13 mouse cellular contexts compared by ENCODE assay signal in the genomic region with DNA sequence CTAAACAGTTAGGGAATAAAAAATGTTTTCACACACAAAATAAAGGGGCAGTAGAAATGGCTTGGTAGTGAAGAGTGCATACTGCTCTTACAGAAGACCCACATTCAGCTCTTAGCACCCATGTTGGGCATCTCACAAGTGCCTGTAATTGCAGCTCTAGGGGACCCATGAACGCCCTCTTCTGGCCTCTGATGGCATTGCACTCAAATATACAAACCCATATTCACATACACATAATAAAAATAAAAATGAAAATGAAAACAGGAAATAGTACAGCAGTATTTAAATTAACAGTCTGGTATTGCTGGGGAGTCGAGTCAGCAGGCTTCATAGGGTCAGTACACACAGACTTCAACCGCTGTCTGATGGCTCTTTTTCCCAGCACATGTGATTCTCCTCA. TPM values are rescaled to one million over a fixed set of nuclear protein-coding genes. Genes with fewer than 3 reads are reported as not detected.
DNase-seq lines count a peak whose midpoint lies in the region; ATAC-seq and TF ChIP-seq lines count a peak whose summit lies in the region.
"Had no signal": no experiment of that assay in that cellular context is flagged by ENCODE, and none has a peak within 500 bp of the region (broad histone marks: within the 10 kb centered on the region; RNA-seq: fewer than 3 reads in every experiment).

No protein-coding gene starts in this region.

- POLR2A ChIA-PET in Patski (lab: Charles Lee): no interaction called here

- no peak overlapping the region for H3K4me3 ChIP-seq in intestine, postnatal 0 days (ENCODE audit: low read depth, low read length)
- H3K4me3 ChIP-seq in intestine, embryonic 16.5 days (ENCODE audit: low read length): no peak overlapping the region
- no peak overlapping the region for H3K4me3 ChIP-seq in lung, postnatal 0 days (ENCODE audit: low read depth, low read length)
- no peak overlapping the region for H3K4me3 ChIP-seq in limb, embryonic 10.5 days
- H3K4me3 ChIP-seq: heart, embryonic 13.5 days; neural tube, embryonic 15.5 days had no signal

- H3K27ac ChIP-seq in intestine, postnatal 0 days (ENCODE audit: low read depth, low read length): no peak overlapping the region
- no peak overlapping the region for H3K27ac ChIP-seq in intestine, embryonic 16.5 days (ENCODE audit: low read length)
- no peak overlapping the region for H3K27ac ChIP-seq in lung, postnatal 0 days (ENCODE audit: low read length)
- no peak overlapping the region for H3K27ac ChIP-seq in limb, embryonic 10.5 days
- H3K27ac ChIP-seq: heart, embryonic 13.5 days; neural tube, embryonic 15.5 days had no signal

- H3K36me3 ChIP-seq in intestine, postnatal 0 days (ENCODE audit: control insufficient read depth, insufficient read depth): 0 out of 2 replicates have a peak, but pooled peaks cover 4% of the 10 kb centered on the region
- H3K36me3 ChIP-seq in intestine, embryonic 16.5 days (ENCODE audit: control insufficient read depth, insufficient read depth, low read length): no peaks in the 10 kb centered on the region
- H3K36me3 ChIP-seq in lung, postnatal 0 days (ENCODE audit: insufficient read depth, low read length): no peaks in the 10 kb centered on the region
- H3K36me3 ChIP-seq in limb, embryonic 10.5 days: no peaks in the 10 kb centered on the region
- H3K36me3 ChIP-seq: G1E had no signal

- no peak overlapping the region for H3K4me2 ChIP-seq in intestine, postnatal 0 days (replicated peaks; ENCODE audit: low read depth)
- no peak overlapping the region for H3K4me2 ChIP-seq in intestine, embryonic 16.5 days (ENCODE audit: low read depth, low read length)
- H3K4me2 ChIP-seq in lung, postnatal 0 days (replicated peaks; ENCODE audit: low read depth, low read length): no peak overlapping the region
- H3K4me2 ChIP-seq: heart, embryonic 13.5 days; neural tube, embryonic 15.5 days had no signal

- no peak for TF ChIP-seq EP300 in lung, postnatal 0 days (IDR thresholded peaks at IDR 0.05)

- no peak for ATAC-seq in intestine, postnatal 0 days
- no peak for ATAC-seq in intestine, embryonic 16.5 days
- no peak for ATAC-seq in lung, postnatal 0 days
- ATAC-seq in Patski: no peak
- ATAC-seq: forebrain, embryonic 14.5 days had no signal

- peak; percentile 44 for TF ChIP-seq CTCF in intestine, postnatal 0 days (IDR thresholded peaks at IDR 0.05; ENCODE audit: low read depth)
- peak; percentile 39 for TF ChIP-seq CTCF in lung, postnatal 0 days (IDR thresholded peaks at IDR 0.05)
- TF ChIP-seq CTCF in Patski (IDR thresholded peaks at IDR 0.05): peak; percentile 60

- H3K27me3 ChIP-seq in intestine, postnatal 0 days (replicated peaks; ENCODE audit: control insufficient read depth, insufficient read depth, low read length): no peaks in the 10 kb centered on the region
- H3K27me3 ChIP-seq in intestine, embryonic 16.5 days (replicated peaks; ENCODE audit: control insufficient read depth, insufficient read depth, low read length): no peaks in the 10 kb centered on the region
- H3K27me3 ChIP-seq in lung, postnatal 0 days (replicated peaks; ENCODE audit: insufficient read depth, low read length): no peaks in the 10 kb centered on the region
- H3K27me3 ChIP-seq in Patski: no peaks in the 10 kb centered on the region
- H3K27me3 ChIP-seq in limb, embryonic 10.5 days (ENCODE audit: low read depth, poor library complexity, severe bottlenecking): no peaks in the 10 kb centered on the region
- H3K27me3 ChIP-seq: heart, embryonic 13.5 days; neural tube, embryonic 15.5 days had no signal

- no peaks in the 10 kb centered on the region for H3K9me3 ChIP-seq in intestine, postnatal 0 days (ENCODE audit: control insufficient read depth)
- H3K9me3 ChIP-seq in intestine, embryonic 16.5 days (ENCODE audit: control insufficient read depth, low read length): no peaks in the 10 kb centered on the region
- H3K9me3 ChIP-seq in lung, postnatal 0 days (ENCODE audit: low read length): no peaks in the 10 kb centered on the region
- H3K9me3 ChIP-seq in limb, embryonic 10.5 days (replicated peaks): no peaks in the 10 kb centered on the region
- H3K9me3 ChIP-seq: G1E; heart, embryonic 13.5 days; neural tube, embryonic 15.5 days had no signal

- in situ Hi-C loops in Patski (cut with MboI; ENCODE audit: low pct_unique_long_range_greater_than_20kb): no loop called here

- no peak for DNase-seq in lung, postnatal 0 days (ENCODE audit: low spot score)
- no peak for DNase-seq in lung, postnatal 36 days
- DNase-seq in Patski (ENCODE audit: low read depth, low spot score): no peak
- no peak for DNase-seq in ovary, adult 18-20 months (ENCODE audit: low spot score)
- DNase-seq in limb, embryonic 10.5 days (ENCODE audit: low spot score): no peak
- DNase-seq: cerebellum, adult 2 months; kidney, adult 8-10 months had no signal

- 58% methylated on average over 3 of the region's 3 CpGs for WGBS in intestine, postnatal 0 days
- 58% methylated on average over 3 of the region's 3 CpGs for WGBS in intestine, embryonic 16.5 days
- WGBS in lung, postnatal 0 days: 54% methylated on average over 3 of the region's 3 CpGs
- 68% methylated on average over 3 of the region's 3 CpGs for WGBS in limb, embryonic 10.5 days

- H3K4me1 ChIP-seq in intestine, postnatal 0 days (replicated peaks; ENCODE audit: control insufficient read depth, insufficient read depth, low read length): no peaks in the 10 kb centered on the region
- no peaks in the 10 kb centered on the region for H3K4me1 ChIP-seq in intestine, embryonic 16.5 days (ENCODE audit: control insufficient read depth, insufficient read depth, low read length)
- no peaks in the 10 kb centered on the region for H3K4me1 ChIP-seq in lung, postnatal 0 days (ENCODE audit: insufficient read depth, low read depth, low read length)
- no peaks in the 10 kb centered on the region for H3K4me1 ChIP-seq in limb, embryonic 10.5 days
- H3K4me1 ChIP-seq: neural tube, embryonic 15.5 days had no signal

- no peak overlapping the region for H3K9ac ChIP-seq in intestine, postnatal 0 days (ENCODE audit: low read depth, low read length)
- H3K9ac ChIP-seq in intestine, embryonic 16.5 days (ENCODE audit: low read depth, low read length): no peak overlapping the region
- no peak overlapping the region for H3K9ac ChIP-seq in lung, postnatal 0 days (replicated peaks; ENCODE audit: low read depth)
- H3K9ac ChIP-seq: heart, embryonic 13.5 days; neural tube, embryonic 15.5 days had no signal

- CTCF ChIA-PET in Patski (lab: Charles Lee): interaction anchor here (0.6 to 1.1 kb wide), 4 partner anchors 26 to 858 kb away, joined by 3 read pairs; no protein-coding TSS in a partner anchor

RNA-seq across cellular contexts. Expression of gene Ergic2, which starts 30.1 kb away (rescaled TPM):
- 198 and 202 TPM in 2 replicates for polyA plus RNA-seq in intestine, postnatal 0 days (2015; fragmentation: Nextera tagmentation; extraction: Ambion mirVana)
- 182 and 206 TPM in 2 replicates for polyA plus RNA-seq in intestine, embryonic 16.5 days (2015; fragmentation: Nextera tagmentation; extraction: Ambion mirVana)
- polyA plus RNA-seq in lung, postnatal 0 days (2015; fragmentation: Nextera tagmentation; extraction: Ambion mirVana): 159 and 168 TPM in 2 replicates
- 123 TPM for polyA plus RNA-seq in Patski (2021)
- 164 and 191 TPM in 2 replicates for polyA plus RNA-seq in limb, embryonic 10.5 days (2016; fragmentation: Nextera tagmentation; extraction: Ambion mirVana)
